Mouse (Mus musculus): ENCODE data around the gene Nid2. TPM values are rescaled to one million over a fixed set of nuclear protein-coding genes. Genes with fewer than 3 reads are reported as not detected.

The Nid2 gene
- polyA plus RNA-seq, 1 experiment from 2014 or later = 37.9 TPM

- no peak for ATAC-seq (ENCODE audit: low FRiP score)
- no peaks in the 10 kb centered on the region for H3K4me1 ChIP-seq
- no peak overlapping the region for H3K4me2 ChIP-seq
- WGBS = 91% methylated on average over 18 of the region's 18 CpGs
- H3K4me3 ChIP-seq (replicated peaks) = no peak overlapping the region
- no peaks in the 10 kb centered on the region for H3K9me3 ChIP-seq (replicated peaks)
- no peak overlapping the region for H3K9ac ChIP-seq (replicated peaks)
- no peak overlapping the region for H3K27ac ChIP-seq (replicated peaks)
- H3K36me3 ChIP-seq = no peaks in the 10 kb centered on the region
- no peaks in the 10 kb centered on the region for H3K27me3 ChIP-seq (replicated peaks)
These were observed 45.7 kb downstream of the Nid2 start for GRCm38 (mm10) chr14:19796541-19797304.

DNA sequence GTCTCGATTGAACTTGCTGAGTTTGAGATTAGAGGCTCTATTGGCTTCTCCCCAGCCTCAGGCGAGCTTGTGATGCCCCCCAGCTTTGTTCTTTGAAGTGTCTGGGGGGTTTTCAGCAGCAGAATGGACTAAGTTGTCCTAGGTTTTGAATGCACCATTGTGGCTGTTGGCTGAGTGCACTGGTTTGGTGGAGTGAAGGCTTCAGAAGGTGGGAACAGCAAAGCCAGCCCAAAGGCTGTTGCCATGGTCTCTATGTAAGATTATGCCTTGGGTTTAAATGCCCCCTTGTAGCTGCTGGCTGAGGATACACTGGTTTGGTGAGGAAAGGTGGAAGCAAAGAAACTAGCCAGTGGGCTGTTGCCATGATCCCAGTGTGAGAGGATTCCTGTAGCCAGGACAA is 49.4 kb downstream of the Nid2 start:
- Histone ChIP-seq H3K4me3 (replicated peaks) (no peak overlapping the region), H3K27me3 (replicated peaks) (no peaks in the 10 kb centered on the region), H3K4me2 (no peak overlapping the region), H3K27ac (replicated peaks) (no peak overlapping the region), H3K9ac (replicated peaks) (no peak overlapping the region), H3K36me3 (0 out of 2 replicates have a peak, but pooled peaks cover 2% of the 10 kb centered on the region), H3K9me3 (replicated peaks) (no peaks in the 10 kb centered on the region), H3K4me1 (no peaks in the 10 kb centered on the region)
- no peak for ATAC-seq (ENCODE audit: low FRiP score)
- 56% methylated on average over 2 of the region's 2 CpGs for WGBS

DNA sequence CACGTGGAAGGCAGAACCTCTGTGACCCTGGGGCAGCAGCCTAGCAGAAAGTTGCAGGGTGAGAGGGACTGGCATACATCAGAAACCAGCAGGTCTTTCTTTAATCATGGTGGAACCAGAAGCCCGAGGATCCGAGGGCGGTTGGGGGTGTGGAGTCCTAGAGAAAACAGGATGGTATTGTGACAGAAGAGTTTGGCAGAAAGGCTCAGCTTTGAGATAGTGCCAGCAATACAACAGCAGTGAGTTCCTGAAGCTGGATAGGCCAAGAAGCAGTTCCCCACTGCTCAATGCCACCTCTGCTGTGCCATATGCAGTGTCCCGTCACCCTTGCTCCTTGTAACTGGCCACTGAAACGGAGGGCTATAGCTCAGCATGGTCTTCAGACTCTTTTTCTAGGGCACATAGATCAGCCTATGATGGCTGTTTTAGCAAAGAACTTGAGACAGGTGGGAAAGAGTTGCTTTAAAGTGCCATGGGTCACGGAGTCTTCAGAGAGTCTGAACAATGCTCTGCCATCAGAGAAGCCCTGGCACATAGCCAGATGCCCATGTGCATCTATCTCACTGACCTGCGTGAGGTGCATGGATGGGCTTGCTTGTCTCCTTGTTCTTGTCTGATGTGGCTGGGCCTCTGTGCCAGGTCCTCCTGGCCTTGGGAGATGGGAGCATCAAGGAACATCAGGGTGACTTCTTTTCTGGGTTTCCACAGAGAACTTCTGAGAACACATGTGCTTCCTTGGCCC is 50.6 kb downstream of the Nid2 start:
- H3K4me3 ChIP-seq (replicated peaks) = no peak overlapping the region
- no peaks in the 10 kb centered on the region for H3K9me3 ChIP-seq (replicated peaks)
- H3K36me3 ChIP-seq = 0 out of 2 replicates have a peak, but pooled peaks cover 3% of the 10 kb centered on the region
- no peak overlapping the region for H3K4me2 ChIP-seq
- no peaks in the 10 kb centered on the region for H3K27me3 ChIP-seq (replicated peaks)
- H3K4me1 ChIP-seq = no peaks in the 10 kb centered on the region
- ATAC-seq (ENCODE audit: low FRiP score) = no peak
- no peak overlapping the region for H3K9ac ChIP-seq (replicated peaks)
- WGBS = 84% methylated on average over 8 of the region's 8 CpGs
- no peak overlapping the region for H3K27ac ChIP-seq (replicated peaks)

GRCm38 (mm10) chr14:19803222-19803621 is 52.2 kb downstream of the Nid2 start:
- no peak overlapping the region for H3K4me2 ChIP-seq
- no peak overlapping the region for H3K9ac ChIP-seq (replicated peaks)
- 65% methylated on average over 4 of the region's 4 CpGs for WGBS
- H3K27me3 ChIP-seq (replicated peaks) = no peaks in the 10 kb centered on the region
- 0 out of 2 replicates have a peak, but pooled peaks cover 3% of the 10 kb centered on the region for H3K36me3 ChIP-seq
- H3K9me3 ChIP-seq (replicated peaks) = no peaks in the 10 kb centered on the region
- no peak overlapping the region for H3K27ac ChIP-seq (replicated peaks)
- no peak overlapping the region for H3K4me3 ChIP-seq (replicated peaks)
- no peaks in the 10 kb centered on the region for H3K4me1 ChIP-seq
- ATAC-seq (ENCODE audit: low FRiP score) = no peak

- Histone ChIP-seq H3K9me3 (replicated peaks) (no peaks in the 10 kb centered on the region), H3K4me1 (no peaks in the 10 kb centered on the region), H3K9ac (replicated peaks) (no peak overlapping the region), H3K4me3 (replicated peaks) (no peak overlapping the region), H3K4me2 (no peak overlapping the region), H3K27ac (replicated peaks) (no peak overlapping the region), H3K36me3 (0 out of 2 replicates have a peak, but pooled peaks cover 3% of the 10 kb centered on the region), H3K27me3 (replicated peaks) (no peaks in the 10 kb centered on the region)
- ATAC-seq (ENCODE audit: low FRiP score) = no peak
- 62% methylated on average over 10 of the region's 10 CpGs for WGBS
These were observed 52.6 kb downstream of the Nid2 start for GRCm38 (mm10) chr14:19803623-19804022.

DNA sequence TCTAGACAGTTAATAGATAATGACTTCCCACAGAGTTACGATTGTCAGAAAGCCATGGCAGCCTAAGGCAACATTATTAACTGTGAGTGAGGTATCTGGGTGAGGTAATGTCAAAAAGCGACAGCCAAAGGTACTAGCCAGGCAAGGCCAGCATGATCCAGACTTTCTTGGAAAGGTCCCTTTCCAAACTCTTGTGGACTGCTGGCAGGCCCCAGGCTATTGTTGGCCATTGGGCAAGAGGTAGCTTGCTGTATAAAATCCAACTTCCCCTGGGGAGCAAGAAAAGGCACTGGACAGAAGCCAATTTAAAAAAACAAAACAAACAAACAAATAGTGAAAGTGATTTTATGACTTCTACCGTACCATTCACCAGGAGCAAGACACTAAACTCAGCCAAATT is 56.3 kb downstream of the Nid2 start:
- WGBS = 62% methylated on average over 3 of the region's 3 CpGs
- Histone ChIP-seq H3K36me3 (peaks cover 15% of the 10 kb centered on the region), H3K4me1 (no peaks in the 10 kb centered on the region), H3K9me3 (replicated peaks) (no peaks in the 10 kb centered on the region), H3K9ac (replicated peaks) (no peak overlapping the region), H3K27me3 (replicated peaks) (no peaks in the 10 kb centered on the region), H3K27ac (replicated peaks) (no peak overlapping the region), H3K4me3 (replicated peaks) (no peak overlapping the region), H3K4me2 (no peak overlapping the region)
- no peak for ATAC-seq (ENCODE audit: low FRiP score)

- Histone ChIP-seq H3K4me1 (no peaks in the 10 kb centered on the region), H3K9me3 (replicated peaks) (no peaks in the 10 kb centered on the region), H3K9ac (replicated peaks) (no peak overlapping the region), H3K36me3 (peaks cover 20% of the 10 kb centered on the region), H3K4me3 (replicated peaks) (no peak overlapping the region), H3K27ac (replicated peaks) (no peak overlapping the region), H3K4me2 (no peak overlapping the region), H3K27me3 (replicated peaks) (no peaks in the 10 kb centered on the region)
- ATAC-seq (ENCODE audit: low FRiP score) = no peak
- WGBS = 88% methylated on average over 2 of the region's 2 CpGs
These were observed 56.8 kb downstream of the Nid2 start for GRCm38 (mm10) chr14:19807858-19808257.

DNA sequence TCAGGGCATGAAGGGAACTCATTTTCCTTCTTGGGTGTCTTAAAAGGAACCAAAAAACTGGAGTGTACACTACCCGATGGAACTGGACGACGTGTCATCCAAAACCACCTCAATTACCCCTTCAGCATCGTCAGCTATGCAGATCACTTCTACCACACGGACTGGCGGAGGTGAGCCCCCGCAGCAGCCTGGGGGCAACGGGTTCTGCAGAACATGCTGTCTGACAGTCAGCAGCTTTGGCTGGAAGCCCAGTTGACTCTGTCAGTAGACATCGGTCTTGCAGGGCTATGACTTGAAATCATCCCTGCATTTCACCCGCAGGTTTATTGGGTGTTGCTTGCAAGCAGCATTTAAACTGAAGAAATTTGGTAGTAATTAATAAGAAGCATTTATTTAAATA is 58.9 kb downstream of the Nid2 start:
- Histone ChIP-seq H3K36me3 (peaks cover 36% of the 10 kb centered on the region), H3K27me3 (replicated peaks) (no peaks in the 10 kb centered on the region), H3K9ac (replicated peaks) (no peak overlapping the region), H3K4me2 (no peak overlapping the region), H3K4me3 (replicated peaks) (no peak overlapping the region), H3K4me1 (no peaks in the 10 kb centered on the region), H3K9me3 (replicated peaks) (no peaks in the 10 kb centered on the region), H3K27ac (replicated peaks) (no peak overlapping the region)
- no peak for ATAC-seq (ENCODE audit: low FRiP score)
- WGBS = 68% methylated on average over 10 of the region's 10 CpGs

DNA sequence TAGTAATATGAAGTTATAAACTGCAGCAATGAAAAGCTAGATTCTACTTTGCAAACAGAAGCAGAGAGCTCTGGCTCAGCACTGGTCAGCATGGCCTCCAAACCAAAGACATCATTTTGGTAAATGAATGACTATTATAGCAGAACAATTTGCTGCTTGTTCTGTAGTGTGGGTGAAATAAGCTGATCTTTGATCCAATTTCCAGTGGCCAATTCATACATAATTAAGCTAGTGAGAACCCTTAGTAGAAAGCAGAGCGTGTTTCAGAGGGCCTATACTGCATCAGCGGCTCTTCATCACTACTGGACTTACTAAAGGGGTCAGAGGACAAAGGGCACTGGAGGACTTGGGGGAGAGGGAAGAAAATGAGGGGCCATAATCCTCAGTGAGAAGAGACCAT is 62.0 kb downstream of the Nid2 start:
- H3K9ac ChIP-seq (replicated peaks) = no peak overlapping the region
- no peaks in the 10 kb centered on the region for H3K9me3 ChIP-seq (replicated peaks)
- peaks cover 51% of the 10 kb centered on the region for H3K36me3 ChIP-seq
- no peak for ATAC-seq (ENCODE audit: low FRiP score)
- no peaks in the 10 kb centered on the region for H3K27me3 ChIP-seq (replicated peaks)
- no peak overlapping the region for H3K4me3 ChIP-seq (replicated peaks)
- no peak overlapping the region for H3K27ac ChIP-seq (replicated peaks)
- no peak overlapping the region for H3K4me2 ChIP-seq
- H3K4me1 ChIP-seq = no peaks in the 10 kb centered on the region
- WGBS = 81% methylated on average over 2 of the region's 2 CpGs

GRCm38 (mm10) chr14:19817949-19818348 is 66.9 kb downstream of the Nid2 start:
- H3K27me3 ChIP-seq (replicated peaks) = no peaks in the 10 kb centered on the region
- H3K9me3 ChIP-seq (replicated peaks) = no peaks in the 10 kb centered on the region
- H3K9ac ChIP-seq (replicated peaks) = no peak overlapping the region
- ATAC-seq (ENCODE audit: low FRiP score) = peak; percentile 71; the same call in 1 of the 2 replicates
- H3K4me1 ChIP-seq = peaks cover 14% of the 10 kb centered on the region
- peaks cover 60% of the 10 kb centered on the region for H3K36me3 ChIP-seq
- no peak overlapping the region for H3K4me2 ChIP-seq
- no peak overlapping the region for H3K27ac ChIP-seq (replicated peaks)
- H3K4me3 ChIP-seq (replicated peaks) = no peak overlapping the region
- WGBS = 18% methylated on average over 1 of the region's 1 CpGs

DNA sequence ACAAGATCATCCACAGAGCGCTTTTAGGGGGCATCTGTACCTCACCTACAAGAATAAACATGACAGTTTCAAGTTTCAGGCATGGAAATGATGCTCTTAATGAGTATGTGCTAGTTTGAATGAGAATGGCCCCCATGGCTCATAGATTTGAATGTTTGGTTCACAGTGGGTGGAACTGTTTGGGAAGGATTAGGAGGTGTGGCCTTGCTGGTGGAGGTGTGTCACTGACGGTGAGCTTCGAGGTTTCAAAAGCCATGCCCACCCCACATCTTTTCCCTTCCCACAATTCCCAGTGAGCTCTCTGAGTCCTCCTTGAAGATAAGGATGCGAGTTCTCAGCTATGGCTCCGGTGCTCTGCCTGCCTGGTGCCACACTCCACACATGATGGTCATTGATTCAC is 70.6 kb downstream of the Nid2 start:
- no peaks in the 10 kb centered on the region for H3K27me3 ChIP-seq (replicated peaks)
- ATAC-seq (ENCODE audit: low FRiP score) = no peak
- H3K4me1 ChIP-seq = peaks cover 33% of the 10 kb centered on the region
- no peak overlapping the region for H3K27ac ChIP-seq (replicated peaks)
- 96% methylated on average over 5 of the region's 5 CpGs for WGBS
- no peak overlapping the region for H3K9ac ChIP-seq (replicated peaks)
- H3K36me3 ChIP-seq = peaks cover 29% of the 10 kb centered on the region
- H3K9me3 ChIP-seq (replicated peaks) = no peaks in the 10 kb centered on the region
- H3K4me3 ChIP-seq (replicated peaks) = no peak overlapping the region
- H3K4me2 ChIP-seq = no peak overlapping the region
